Mouse (Mus musculus): ENCODE measurements around the gene Ltf. TPM values are rescaled to one million over a fixed set of nuclear protein-coding genes. Genes with fewer than 3 reads are reported as not detected.

The Ltf gene
- total RNA-seq (2014; rRNA removed) (0.89 and 1.7 TPM in 2 replicates), polyA plus RNA-seq (2015; fragmentation: Nextera tagmentation; extraction: Ambion mirVana) (0.42 and 0.51 TPM in 2 replicates)

DNA sequence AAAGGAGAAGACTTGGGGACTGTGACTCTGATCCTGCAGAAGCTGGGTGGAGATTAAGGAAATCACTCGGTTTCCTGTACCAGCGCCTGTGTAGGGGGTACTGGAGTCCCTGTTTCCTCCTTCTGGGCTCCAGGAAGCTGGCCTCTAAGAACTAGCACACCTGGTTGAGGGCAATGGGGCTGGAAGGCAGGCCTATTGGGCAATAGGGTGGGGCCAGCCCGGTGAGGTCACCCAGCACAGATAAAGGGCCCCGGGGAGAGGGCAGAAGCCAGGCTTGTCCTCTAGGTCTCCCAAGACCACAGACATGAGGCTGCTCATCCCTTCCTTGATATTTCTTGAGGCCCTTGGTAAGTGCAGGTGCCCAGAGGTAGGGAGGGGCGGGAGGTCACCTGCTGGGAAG lies at the start of gene Ltf:
Gene Ltf (plus strand): TSS at position 250 of the 400 bp plus-strand sequence.
- no peak within 1 kb of the TSS for H3K9ac ChIP-seq (replicated peaks; ENCODE audit: low read length)
- no peak within 1 kb of the TSS for H3K4me2 ChIP-seq (ENCODE audit: low read depth, low read length)
- no peaks in the 10 kb centered on the region for H3K27me3 ChIP-seq (ENCODE audit: insufficient read depth, low read length)
- no peak for TF ChIP-seq CTCF (IDR thresholded peaks at IDR 0.05; ENCODE audit: low read depth)
- 82% methylated on average over 5 of the region's 5 CpGs for WGBS
- H3K4me3 ChIP-seq (ENCODE audit: low read length), result no peak within 1 kb of the TSS
- H3K9me3 ChIP-seq (ENCODE audit: low read length), result no peaks in the 10 kb centered on the region
- DNase-seq (ENCODE audit: low spot score), result no peak
- H3K27ac ChIP-seq, result no peak within 1 kb of the TSS
- no peaks in the 10 kb centered on the region for H3K4me1 ChIP-seq (ENCODE audit: insufficient read depth, low read length)
- no peaks in the 10 kb centered on the region for H3K36me3 ChIP-seq (ENCODE audit: insufficient read depth, low read length)
- ATAC-seq, result no peak

DNA sequence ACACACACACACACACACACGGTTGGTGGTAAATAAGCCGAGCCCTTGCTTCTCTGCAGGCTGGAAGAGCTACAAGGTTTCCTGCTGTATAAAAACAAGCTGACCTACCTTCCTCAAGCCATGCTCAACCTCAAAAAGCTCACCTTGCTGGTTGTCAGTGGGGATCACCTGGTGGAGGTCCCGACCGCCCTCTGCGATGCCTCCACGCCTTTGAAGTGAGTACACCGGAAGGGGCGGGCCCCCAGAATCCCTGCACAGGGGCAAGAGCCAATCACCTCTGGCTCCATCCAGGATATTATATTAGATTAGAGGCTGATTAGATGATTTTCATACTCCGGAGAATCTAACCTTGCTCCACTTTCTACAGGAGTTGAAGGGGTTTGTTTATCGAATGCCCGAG lies 39.7 kb upstream of the Ltf start:
- Histone ChIP-seq H3K4me1 (ENCODE audit: insufficient read depth, low read length) (no peaks in the 10 kb centered on the region), H3K4me3 (ENCODE audit: low read length) (no peak overlapping the region), H3K9ac (replicated peaks; ENCODE audit: low read length) (no peak overlapping the region), H3K36me3 (ENCODE audit: insufficient read depth, low read length) (no peaks in the 10 kb centered on the region), H3K9me3 (ENCODE audit: low read length) (no peaks in the 10 kb centered on the region), H3K27ac (no peak overlapping the region), H3K4me2 (ENCODE audit: low read depth, low read length) (no peak overlapping the region), H3K27me3 (ENCODE audit: insufficient read depth, low read length) (no peaks in the 10 kb centered on the region)
- no peak for DNase-seq (ENCODE audit: low spot score)
- ATAC-seq, result no peak
- WGBS, result 94% methylated on average over 11 of the region's 11 CpGs
- no peak for TF ChIP-seq CTCF (IDR thresholded peaks at IDR 0.05; ENCODE audit: low read depth)

DNA sequence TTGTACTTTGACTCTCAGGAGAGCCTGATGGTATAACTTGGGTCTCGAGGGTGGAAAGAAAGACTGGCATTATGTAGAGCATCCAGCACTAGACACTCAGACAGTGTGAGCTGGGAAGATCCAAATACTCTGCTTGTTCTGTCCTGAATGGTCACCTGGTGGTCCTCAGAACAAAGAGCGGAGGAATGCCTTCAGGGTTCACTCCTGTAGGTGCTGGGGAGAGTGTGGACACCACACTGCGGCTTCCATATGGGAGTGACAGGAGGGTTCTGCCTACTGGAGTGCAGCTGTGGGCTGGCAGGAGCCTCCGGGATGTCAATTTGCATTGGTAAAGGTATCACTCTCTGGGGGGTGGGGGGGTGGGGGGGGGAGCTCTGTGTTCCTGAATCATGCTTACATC lies 36.7 kb upstream of the Ltf start:
- Histone ChIP-seq H3K4me1 (ENCODE audit: insufficient read depth, low read length) (no peaks in the 10 kb centered on the region), H3K27me3 (ENCODE audit: insufficient read depth, low read length) (no peaks in the 10 kb centered on the region), H3K9me3 (ENCODE audit: low read length) (no peaks in the 10 kb centered on the region), H3K36me3 (ENCODE audit: insufficient read depth, low read length) (no peaks in the 10 kb centered on the region), H3K4me3 (ENCODE audit: low read length) (no peak overlapping the region), H3K4me2 (ENCODE audit: low read depth, low read length) (no peak overlapping the region), H3K9ac (replicated peaks; ENCODE audit: low read length) (no peak overlapping the region), H3K27ac (no peak overlapping the region)
- no peak for DNase-seq (ENCODE audit: low spot score)
- ATAC-seq, result no peak
- TF ChIP-seq CTCF (IDR thresholded peaks at IDR 0.05; ENCODE audit: low read depth), result no peak
- 47% methylated on average over 4 of the region's 4 CpGs for WGBS

DNA sequence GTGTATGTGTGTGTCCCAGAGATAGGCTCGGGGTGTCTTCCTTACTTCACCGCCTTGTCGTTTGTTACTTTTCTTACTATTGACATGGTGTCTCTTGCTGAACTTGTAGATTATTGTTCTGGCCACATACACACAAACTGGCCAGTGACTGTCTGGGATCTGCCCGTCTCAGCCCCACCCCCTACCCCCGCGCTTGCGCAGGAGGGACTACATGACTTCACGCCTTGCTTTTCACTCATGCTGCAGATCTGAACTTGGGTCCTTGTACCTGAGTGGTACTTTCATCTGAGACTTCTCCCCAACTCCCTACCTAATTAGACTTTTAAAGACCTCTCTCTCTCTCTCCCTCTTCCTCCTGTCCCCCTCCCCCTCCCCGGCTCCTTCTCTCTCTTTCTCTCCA lies 35.0 kb upstream of the Ltf start:
- Histone ChIP-seq H3K9me3 (ENCODE audit: low read length) (no peaks in the 10 kb centered on the region), H3K36me3 (ENCODE audit: insufficient read depth, low read length) (no peaks in the 10 kb centered on the region), H3K27ac (no peak overlapping the region), H3K4me1 (ENCODE audit: insufficient read depth, low read length) (no peaks in the 10 kb centered on the region), H3K4me3 (ENCODE audit: low read length) (no peak overlapping the region), H3K4me2 (ENCODE audit: low read depth, low read length) (no peak overlapping the region), H3K9ac (replicated peaks; ENCODE audit: low read length) (no peak overlapping the region), H3K27me3 (ENCODE audit: insufficient read depth, low read length) (no peaks in the 10 kb centered on the region)
- DNase-seq (ENCODE audit: low spot score), result no peak
- no peak for ATAC-seq
- 91% methylated on average over 9 of the region's 9 CpGs for WGBS
- no peak for TF ChIP-seq CTCF (IDR thresholded peaks at IDR 0.05; ENCODE audit: low read depth)

DNA sequence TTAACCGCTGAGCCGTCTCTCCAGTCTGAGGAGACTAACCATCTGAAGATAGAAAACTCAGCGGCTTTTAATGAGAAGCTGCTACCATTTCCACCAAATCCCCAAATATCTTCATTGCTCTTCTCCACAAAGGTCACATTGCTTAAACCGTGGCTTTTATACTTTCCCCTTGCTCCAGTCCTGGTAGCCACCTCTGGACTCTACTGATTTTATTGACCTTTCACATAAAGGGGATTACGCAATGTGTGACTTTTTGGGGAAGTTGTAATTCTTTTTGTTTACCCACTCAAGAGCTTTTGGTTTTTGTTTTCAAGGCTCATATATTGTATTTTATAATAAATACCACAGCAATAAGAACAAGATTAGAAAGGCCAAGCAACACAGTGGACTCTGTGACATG lies 33.5 kb upstream of the Ltf start:
- Histone ChIP-seq H3K27me3 (ENCODE audit: insufficient read depth, low read length) (no peaks in the 10 kb centered on the region), H3K9me3 (ENCODE audit: low read length) (no peaks in the 10 kb centered on the region), H3K9ac (replicated peaks; ENCODE audit: low read length) (no peak overlapping the region), H3K36me3 (ENCODE audit: insufficient read depth, low read length) (no peaks in the 10 kb centered on the region), H3K4me1 (ENCODE audit: insufficient read depth, low read length) (no peaks in the 10 kb centered on the region), H3K27ac (no peak overlapping the region), H3K4me2 (ENCODE audit: low read depth, low read length) (no peak overlapping the region), H3K4me3 (ENCODE audit: low read length) (no peak overlapping the region)
- no peak for DNase-seq (ENCODE audit: low spot score)
- WGBS, result 90% methylated on average over 5 of the region's 5 CpGs
- no peak for TF ChIP-seq CTCF (IDR thresholded peaks at IDR 0.05; ENCODE audit: low read depth)
- ATAC-seq, result no peak

DNA sequence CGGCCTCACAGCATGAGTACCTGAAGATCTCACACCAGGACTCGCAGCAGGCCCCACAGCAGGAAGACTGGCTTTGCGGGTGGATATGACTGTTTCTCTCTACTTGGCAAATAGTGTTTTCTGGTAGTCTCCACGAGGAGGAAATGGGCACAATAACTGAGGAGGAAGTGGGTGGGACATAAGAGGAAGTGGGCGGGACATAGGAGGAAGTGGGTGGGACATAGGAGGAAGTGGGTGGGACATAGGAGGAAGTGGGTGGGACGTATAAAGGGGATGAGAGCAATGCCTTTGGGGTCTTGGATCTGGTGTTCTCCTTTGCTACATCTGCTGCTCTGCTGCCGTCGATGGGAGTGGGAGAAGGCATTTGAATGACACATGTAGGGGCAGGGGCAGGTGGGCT lies 33.1 kb upstream of the Ltf start:
- Histone ChIP-seq H3K4me3 (ENCODE audit: low read length) (no peak overlapping the region), H3K9me3 (ENCODE audit: low read length) (no peaks in the 10 kb centered on the region), H3K9ac (replicated peaks; ENCODE audit: low read length) (no peak overlapping the region), H3K27me3 (ENCODE audit: insufficient read depth, low read length) (no peaks in the 10 kb centered on the region), H3K27ac (no peak overlapping the region), H3K4me2 (ENCODE audit: low read depth, low read length) (no peak overlapping the region), H3K4me1 (ENCODE audit: insufficient read depth, low read length) (no peaks in the 10 kb centered on the region), H3K36me3 (ENCODE audit: insufficient read depth, low read length) (no peaks in the 10 kb centered on the region)
- TF ChIP-seq CTCF (IDR thresholded peaks at IDR 0.05; ENCODE audit: low read depth), result no peak
- ATAC-seq (no peak), DNase-seq (ENCODE audit: low spot score) (no peak)
- WGBS, result 88% methylated on average over 8 of the region's 8 CpGs

DNA sequence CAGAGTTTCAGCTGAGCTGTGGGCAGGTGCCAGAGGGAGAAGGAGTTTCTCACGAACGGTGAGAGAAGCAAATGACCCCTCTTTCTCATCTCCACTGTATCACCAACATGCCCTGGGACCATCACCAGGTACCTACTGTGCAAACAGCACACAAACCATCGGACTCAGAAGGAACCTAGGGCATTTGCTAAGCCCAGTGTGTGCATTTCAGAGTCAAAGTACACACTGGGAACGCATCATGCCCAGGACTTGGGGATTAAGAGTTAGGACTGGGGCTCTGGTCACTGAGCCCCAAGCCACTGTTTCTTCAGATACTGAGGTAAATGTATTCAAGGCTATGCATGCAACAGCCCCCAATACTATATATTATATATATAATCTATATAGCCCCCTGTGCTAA lies 31.7 kb upstream of the Ltf start:
- Histone ChIP-seq H3K36me3 (ENCODE audit: insufficient read depth, low read length) (no peaks in the 10 kb centered on the region), H3K9ac (replicated peaks; ENCODE audit: low read length) (no peak overlapping the region), H3K4me2 (ENCODE audit: low read depth, low read length) (no peak overlapping the region), H3K27me3 (ENCODE audit: insufficient read depth, low read length) (no peaks in the 10 kb centered on the region), H3K9me3 (ENCODE audit: low read length) (no peaks in the 10 kb centered on the region), H3K4me1 (ENCODE audit: insufficient read depth, low read length) (no peaks in the 10 kb centered on the region), H3K4me3 (ENCODE audit: low read length) (no peak overlapping the region), H3K27ac (no peak overlapping the region)
- WGBS, result 81% methylated on average over 4 of the region's 4 CpGs
- DNase-seq (ENCODE audit: low spot score) (no peak), ATAC-seq (no peak)
- no peak for TF ChIP-seq CTCF (IDR thresholded peaks at IDR 0.05; ENCODE audit: low read depth)

All from hindbrain, postnatal 0 days (tissue).